Mouse (Mus musculus): ENCODE measurements around the gene Sertad1. TPM values are rescaled to one million over a fixed set of nuclear protein-coding genes. Genes with fewer than 3 reads are reported as not detected.
"Not testable (repeated sequence)": the region's sequence is repeated elsewhere in the genome, so short reads cannot be mapped to it uniquely, and the experiment has no call there.

Gene Sertad1
- total RNA-seq, 2 experiments from 2014 or later = 6.8 to 7.5 TPM

DNA sequence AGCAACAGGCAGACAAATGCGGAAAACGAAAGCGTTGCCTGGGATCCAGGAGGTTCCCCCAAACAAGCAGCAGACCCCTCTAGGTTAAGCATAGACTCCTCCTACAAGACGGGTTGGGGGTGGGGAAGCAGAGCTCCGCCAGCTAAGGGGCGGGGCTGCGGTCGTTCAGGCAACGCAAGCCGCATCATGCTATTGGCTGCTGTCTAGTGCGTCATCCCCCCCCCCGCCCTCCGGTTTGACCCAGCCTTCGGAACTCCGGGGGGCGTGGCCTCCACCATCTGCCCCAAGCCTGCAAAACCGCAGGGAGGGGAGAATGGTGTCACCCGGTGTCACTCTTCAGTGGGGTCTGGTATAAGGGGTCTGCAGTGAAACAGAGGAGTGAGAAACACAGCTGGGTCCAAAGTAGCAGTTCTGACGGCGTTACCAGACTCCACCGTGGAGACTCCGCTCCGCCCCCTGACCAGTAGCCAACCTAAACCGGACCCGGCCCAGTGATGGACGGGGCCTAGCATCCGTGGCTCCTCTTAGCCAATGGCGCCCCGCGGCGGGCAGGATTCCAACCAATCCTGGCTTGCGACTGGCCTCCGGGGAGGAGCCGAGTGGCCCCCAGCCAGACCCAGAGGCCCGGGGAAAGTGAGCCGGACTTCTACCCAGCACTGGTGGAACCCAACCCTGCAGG, 13.4 kb upstream of the Sertad1 start, which contains the start of gene Sertad3:
TSS of gene Sertad3 (plus strand) at position 613 of the 679 bp plus-strand sequence.
- peak; percentile 99 for DNase-seq

GRCm38 (mm10) chr7:27473835-27474489, 12.7 kb upstream of the Sertad1 start:
- DNase-seq = no peak

GRCm38 (mm10) chr7:27474490-27474954, 12.2 kb upstream of the Sertad1 start:
- peak; percentile 98 for DNase-seq

- DNase-seq = no peak
Measured at GRCm38 (mm10) chr7:27475596-27475995, 11.1 kb upstream of the Sertad1 start.

- DNase-seq = no peak
Measured at GRCm38 (mm10) chr7:27476098-27476635, 10.5 kb upstream of the Sertad1 start.

DNA sequence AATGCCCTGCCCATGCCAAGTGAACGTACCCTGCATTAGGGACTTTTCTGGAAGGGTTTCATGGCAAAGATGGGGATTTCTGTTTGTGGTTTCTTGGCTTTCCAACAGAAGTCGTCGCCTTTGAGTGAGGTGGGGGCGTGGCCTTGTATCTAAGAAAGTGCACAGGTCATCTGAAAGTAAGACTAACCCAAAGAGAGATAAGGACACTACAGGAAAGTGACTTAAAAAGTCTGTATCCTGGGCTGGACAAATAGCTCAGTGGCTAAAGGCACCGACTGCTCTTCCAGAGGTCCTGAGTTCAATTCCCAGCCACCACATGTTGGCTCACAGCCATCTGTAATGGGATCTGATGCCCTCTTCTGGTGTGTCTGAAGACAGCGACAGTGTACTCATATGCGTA, 8.1 kb upstream of the Sertad1 start:
- DNase-seq = no peak

- DNase-seq = no peak
Measured at GRCm38 (mm10) chr7:27479750-27480149, 7.0 kb upstream of the Sertad1 start.

- no peak for DNase-seq
Measured at GRCm38 (mm10) chr7:27480506-27480905, 6.2 kb upstream of the Sertad1 start.

GRCm38 (mm10) chr7:27480927-27481626, 5.6 kb upstream of the Sertad1 start:
- DNase-seq = no peak

DNA sequence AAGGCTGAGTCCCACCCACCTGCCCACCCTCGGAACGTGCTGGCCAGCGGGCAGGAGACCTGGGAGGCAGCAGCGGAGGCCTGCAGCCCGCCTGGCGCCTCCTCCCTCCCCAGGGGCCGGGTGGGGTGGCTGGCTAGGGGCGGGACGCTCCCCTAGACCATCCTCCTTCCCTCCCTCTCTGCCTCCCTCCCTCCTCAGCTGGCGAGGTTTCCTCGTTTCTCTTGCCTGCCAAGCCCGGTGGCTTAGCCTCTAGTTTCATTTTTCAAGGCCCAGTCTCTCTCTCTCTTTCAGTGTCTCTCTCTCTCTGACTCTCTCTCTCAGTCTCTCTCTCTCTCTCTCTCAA, 5.1 kb upstream of the Sertad1 start:
- DNase-seq = peak; percentile 97

- DNase-seq = no peak
Measured at GRCm38 (mm10) chr7:27483860-27484259, 2.9 kb upstream of the Sertad1 start.

DNA sequence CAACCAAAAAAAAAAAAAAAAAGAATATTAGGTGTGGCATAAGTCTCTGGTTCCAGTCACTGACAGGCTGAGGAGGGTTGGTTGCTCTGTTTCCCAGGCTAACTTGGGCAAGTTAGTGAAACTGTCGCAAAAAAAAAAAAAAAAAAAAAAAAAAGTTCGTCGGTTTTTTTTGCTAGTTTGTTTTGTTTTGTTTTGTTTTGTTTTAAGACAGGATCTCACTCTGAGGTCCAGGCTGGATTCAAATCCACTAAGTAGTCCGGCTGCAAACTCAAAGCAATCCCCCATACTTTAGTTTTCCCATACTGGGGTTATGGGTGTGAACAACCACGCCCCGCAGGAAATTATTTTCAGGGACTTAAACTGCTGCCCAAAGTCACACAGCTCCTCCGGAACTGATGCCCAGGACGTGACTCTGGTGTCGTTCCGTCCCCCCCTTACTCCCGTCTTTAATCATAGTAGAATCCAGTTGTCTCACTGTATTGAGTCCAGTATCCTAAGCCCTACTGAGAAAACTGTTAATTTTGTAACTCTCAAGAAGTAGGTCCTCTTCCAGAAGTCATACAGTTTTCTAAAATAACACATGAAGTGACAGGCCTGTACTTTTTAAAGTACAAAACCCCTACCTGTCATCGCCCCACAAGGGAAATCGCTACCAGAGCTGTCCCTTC, 474 bp upstream of the Sertad1 start:
- no peak for DNase-seq

- peak; percentile 56 for DNase-seq
Measured at GRCm38 (mm10) chr7:27487740-27488268, 1.1 kb downstream of the Sertad1 start.

DNA sequence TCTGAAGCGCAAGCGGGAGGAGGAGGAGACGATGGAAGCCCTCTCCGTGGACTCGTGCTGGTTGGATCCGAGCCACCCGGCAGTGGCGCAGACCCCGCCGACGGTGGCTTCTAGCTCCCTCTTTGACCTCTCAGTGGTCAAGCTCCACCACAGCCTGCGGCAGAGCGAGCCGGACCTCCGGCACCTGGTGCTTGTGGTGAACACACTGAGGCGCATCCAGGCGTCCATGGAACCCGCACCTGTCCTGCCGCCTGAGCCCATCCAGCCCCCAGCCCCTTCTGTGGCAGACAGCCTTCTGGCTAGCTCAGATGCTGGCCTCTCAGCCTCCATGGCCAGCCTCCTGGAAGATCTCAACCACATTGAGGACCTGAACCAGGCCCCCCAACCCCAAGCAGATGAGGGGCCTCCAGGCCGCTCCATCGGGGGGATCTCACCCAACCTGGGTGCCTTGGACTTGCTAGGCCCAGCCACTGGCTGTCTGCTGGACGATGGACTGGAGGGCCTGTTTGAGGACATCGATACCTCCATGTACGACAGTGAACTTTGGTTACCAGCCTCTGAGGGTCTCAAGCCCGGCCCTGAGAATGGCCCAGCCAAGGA, 2.7 kb downstream of the Sertad1 start:
- no peak for DNase-seq

- DNase-seq = no peak
Measured at GRCm38 (mm10) chr7:27490227-27490542, 3.5 kb downstream of the Sertad1 start.

DNA sequence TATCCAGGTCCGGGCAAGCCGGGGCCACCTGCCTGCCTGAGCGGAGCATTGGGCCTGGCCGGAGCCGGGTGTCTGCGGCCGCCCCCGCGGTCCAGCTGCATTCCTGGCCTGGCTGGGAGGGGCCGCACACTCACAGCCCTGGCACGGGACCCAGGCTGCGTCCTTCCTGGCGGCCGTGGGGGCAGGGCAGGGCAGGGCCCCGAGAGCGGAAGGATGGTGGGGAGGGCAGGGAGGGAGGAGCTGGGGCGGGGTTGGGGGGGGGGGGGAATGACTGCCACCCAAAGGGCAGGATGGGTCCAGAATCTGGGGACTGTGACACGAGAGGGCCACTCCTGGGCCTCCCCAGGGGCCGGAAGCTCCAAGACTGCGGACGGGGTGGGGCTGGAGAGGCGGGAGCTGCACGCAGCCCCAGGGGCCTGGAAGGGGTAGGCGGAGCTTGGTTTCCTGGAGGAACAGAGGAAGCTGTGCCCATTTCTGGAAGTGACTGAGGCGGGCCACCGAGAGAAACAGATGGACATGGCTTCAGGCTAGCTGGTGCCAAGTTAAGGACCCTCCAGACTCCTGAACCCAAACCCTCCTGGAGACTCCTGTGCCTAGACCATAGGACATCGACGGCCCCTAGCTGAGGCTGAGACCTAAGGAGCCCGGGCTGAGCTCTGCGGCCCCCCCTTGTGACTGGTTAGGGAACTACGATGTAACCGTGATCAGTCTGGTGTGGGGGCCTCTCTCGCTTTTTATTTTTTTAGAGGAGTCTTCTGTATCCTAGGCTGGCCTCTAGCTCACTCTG, 4.0 kb downstream of the Sertad1 start:
- peak; percentile 96 for DNase-seq

DNA sequence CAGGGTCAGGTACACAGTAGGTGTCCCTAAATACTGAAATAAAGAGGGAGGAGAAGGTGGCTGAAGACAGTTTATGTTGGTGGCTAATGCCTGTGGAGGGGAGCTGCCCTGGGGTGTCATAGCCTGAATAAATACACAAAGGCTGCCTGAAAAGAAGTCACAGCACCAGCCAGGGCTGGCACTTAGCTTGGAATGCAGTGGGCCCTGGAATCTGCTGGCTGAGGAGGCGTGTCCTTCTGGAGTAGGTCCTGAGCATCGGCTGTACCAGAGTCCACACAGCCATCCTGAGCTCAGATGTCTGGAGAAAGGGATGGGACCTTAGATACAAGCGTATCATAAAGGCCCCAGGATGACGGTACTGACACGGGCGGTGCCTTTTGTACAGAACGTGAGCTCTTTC, 5.1 kb downstream of the Sertad1 start:
- no peak for DNase-seq

DNA sequence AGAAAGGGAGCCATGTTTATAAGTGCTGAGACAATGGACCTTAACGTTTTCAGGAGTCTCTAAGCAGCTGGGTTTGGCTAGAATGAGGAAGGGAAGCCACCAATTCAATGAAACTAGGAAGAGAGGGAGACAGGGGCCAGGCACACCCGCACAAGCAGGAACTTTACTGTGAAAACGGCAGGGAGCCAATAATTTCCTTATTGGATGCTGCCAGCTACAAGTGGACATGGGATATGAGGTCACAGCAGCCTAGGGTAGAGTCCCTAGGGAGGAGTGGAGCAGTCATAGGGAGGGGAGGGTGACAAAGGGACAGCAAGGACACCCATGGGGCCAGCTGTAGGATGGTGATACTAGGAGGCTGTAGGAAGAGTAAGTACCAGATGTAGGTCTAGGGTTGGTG, 6.3 kb downstream of the Sertad1 start:
- no peak for DNase-seq

GRCm38 (mm10) chr7:27493450-27493849, 6.7 kb downstream of the Sertad1 start:
- no peak for DNase-seq

DNA sequence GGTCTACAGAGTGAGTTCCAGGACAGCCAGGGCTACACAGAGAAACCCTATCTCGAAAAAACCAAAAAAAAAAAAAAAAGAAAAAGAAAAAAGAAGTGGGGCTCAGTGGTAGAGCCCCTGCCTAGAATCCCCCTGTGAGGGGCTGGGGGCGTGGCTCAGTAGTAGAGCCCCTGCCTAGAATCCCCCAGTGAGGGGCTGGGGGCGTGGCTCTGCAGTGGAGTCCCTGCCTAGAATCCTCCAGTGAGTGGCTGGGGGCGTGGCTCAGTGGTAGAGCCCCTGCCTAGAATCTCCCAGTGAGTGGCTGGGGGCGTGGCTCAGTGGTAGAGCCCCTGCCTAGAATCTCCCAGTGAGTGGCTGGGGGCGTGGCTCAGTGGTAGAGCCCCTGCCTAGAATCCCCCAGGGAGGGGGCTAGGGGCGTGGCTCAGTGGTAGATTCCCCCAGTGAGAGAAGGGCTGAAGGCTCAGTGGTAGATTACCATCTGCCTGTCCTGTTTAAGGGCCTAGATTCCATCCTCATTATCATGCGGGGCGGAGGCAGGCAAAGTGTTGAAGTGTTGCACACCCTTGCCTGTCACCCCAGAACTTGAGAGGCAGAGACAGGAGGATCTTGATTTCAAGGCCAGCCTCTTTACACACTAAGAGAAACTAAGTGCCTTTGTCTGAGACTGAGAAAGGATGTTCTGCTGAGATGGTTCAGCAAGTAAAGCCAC, 8.1 kb downstream of the Sertad1 start:
- not testable (repeated sequence) for DNase-seq

All from gastrocnemius, postnatal 25 days (tissue).